Mouse (Mus musculus) embryonic facial prominence, embryonic 10.5 days (tissue): ENCODE measurements around the gene Lrig2. TPM values are rescaled to one million over a fixed set of nuclear protein-coding genes. Genes with fewer than 3 reads are reported as not detected.

Source experiments
- DNase-seq: peaks from one replicate; pipeline ENCODE4 v3.0.0-alpha.2; 2017; ENCODE audit warnings: low spot score
- H3K27ac ChIP-seq: fragments of 300-500 bp; sonication (generic); replicated peaks from 2 replicates; pipeline ENCODE4 v1.5.1; 2016; ENCODE audit warnings: mild to moderate bottlenecking
- H3K27me3 ChIP-seq: fragments of 300-500 bp; sonication (generic); replicated peaks from 2 replicates; pipeline ENCODE4 v1.6.1; 2016; ENCODE audit warnings: low read depth, mild to moderate bottlenecking; ENCODE audit not compliant: poor library complexity, severe bottlenecking
- H3K36me3 ChIP-seq: fragments of 300-500 bp; sonication (generic); replicated peaks from 2 replicates; pipeline ENCODE4 v1.6.1; 2016; ENCODE audit warnings: mild to moderate bottlenecking, moderate library complexity
- H3K4me1 ChIP-seq: fragments of 300-500 bp; sonication (generic); 2 replicates; pipeline ENCODE4 v1.6.1; 2016
- H3K4me3 ChIP-seq: fragments of 300-500 bp; sonication (generic); 2 replicates; pipeline ENCODE4 v1.5.1; 2016; ENCODE audit warnings: mild to moderate bottlenecking, moderate library complexity
- H3K9me3 ChIP-seq: fragments of 300-500 bp; sonication (generic); 2 replicates; pipeline ENCODE4 v1.6.1; 2016; ENCODE audit warnings: mild to moderate bottlenecking
- WGBS: fragments of 180-500 bp; shearing (Covaris S2); methylation state at CpG from one replicate; pipeline ENCODE4 v1.1.7; 2016; 5-methylcytosine and 5-hydroxymethylcytosine counted together
- polyA plus RNA-seq: library from polyadenylated mRNA; unstranded; fragments of >200 nt; fragmentation: Nextera tagmentation; extraction: Ambion mirVana; gene quantifications from 2 replicates; pipeline ENCODE4 v1.2.1, GENCODE M21; 2016

The Lrig2 gene
- 19.1 and 19.6 TPM in 2 replicates for polyA plus RNA-seq

GRCm38 (mm10) chr3:104511538-104512423 lies at the start of gene Lrig2:
Lrig2 (minus strand) TSS chr3:104511918.
- Histone ChIP-seq H3K36me3 (peaks cover 3% of the 10 kb centered on the region; the same call in 1 of the 2 replicates), H3K4me3 (peak within 1 kb of the TSS; percentile 89), H3K9me3 (no peaks in the 10 kb centered on the region), H3K27me3 (no peaks in the 10 kb centered on the region), H3K4me1 (peaks cover 8% of the 10 kb centered on the region), H3K27ac (peak within 1 kb of the TSS; percentile 93)
- WGBS: under 1% methylated on average over 71 of the region's 71 CpGs
- peak; percentile 100 for DNase-seq

GRCm38 (mm10) chr3:104556624-104557023 lies 44.9 kb upstream of the Lrig2 start:
- Histone ChIP-seq H3K9me3 (no peaks in the 10 kb centered on the region), H3K27me3 (no peaks in the 10 kb centered on the region), H3K36me3 (no peaks in the 10 kb centered on the region), H3K4me3 (no peak overlapping the region), H3K4me1 (peaks cover 3% of the 10 kb centered on the region; the same call in 1 of the 2 replicates), H3K27ac (no peak overlapping the region)
- no peak for DNase-seq
- 82% methylated on average over 1 of the region's 1 CpGs for WGBS

DNA sequence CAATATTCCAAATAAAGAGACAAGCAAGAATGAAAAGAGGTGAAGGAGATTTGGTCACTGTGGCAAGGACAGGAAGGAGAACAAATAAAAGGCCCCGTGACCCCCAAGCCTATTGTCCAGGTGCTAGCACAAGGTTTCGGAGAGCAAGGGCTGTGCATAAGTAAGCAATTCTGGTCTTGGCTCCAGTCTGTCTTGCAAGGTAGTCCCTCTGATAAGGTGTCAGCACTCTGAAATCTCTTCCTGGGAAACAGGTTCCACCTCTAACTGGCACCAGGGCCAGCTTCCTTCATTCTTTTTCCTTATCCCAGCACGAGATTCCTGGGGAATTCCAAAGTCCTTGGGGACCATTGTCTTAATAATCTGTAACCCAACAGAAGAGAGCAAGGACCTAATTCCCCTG lies 38.9 kb upstream of the Lrig2 start:
- H3K4me3 ChIP-seq: no peak overlapping the region
- no peak for DNase-seq
- no peak overlapping the region for H3K27ac ChIP-seq
- 58% methylated on average over 3 of the region's 3 CpGs for WGBS
- H3K9me3 ChIP-seq: no peaks in the 10 kb centered on the region
- no peaks in the 10 kb centered on the region for H3K4me1 ChIP-seq
- no peaks in the 10 kb centered on the region for H3K36me3 ChIP-seq
- no peaks in the 10 kb centered on the region for H3K27me3 ChIP-seq

DNA sequence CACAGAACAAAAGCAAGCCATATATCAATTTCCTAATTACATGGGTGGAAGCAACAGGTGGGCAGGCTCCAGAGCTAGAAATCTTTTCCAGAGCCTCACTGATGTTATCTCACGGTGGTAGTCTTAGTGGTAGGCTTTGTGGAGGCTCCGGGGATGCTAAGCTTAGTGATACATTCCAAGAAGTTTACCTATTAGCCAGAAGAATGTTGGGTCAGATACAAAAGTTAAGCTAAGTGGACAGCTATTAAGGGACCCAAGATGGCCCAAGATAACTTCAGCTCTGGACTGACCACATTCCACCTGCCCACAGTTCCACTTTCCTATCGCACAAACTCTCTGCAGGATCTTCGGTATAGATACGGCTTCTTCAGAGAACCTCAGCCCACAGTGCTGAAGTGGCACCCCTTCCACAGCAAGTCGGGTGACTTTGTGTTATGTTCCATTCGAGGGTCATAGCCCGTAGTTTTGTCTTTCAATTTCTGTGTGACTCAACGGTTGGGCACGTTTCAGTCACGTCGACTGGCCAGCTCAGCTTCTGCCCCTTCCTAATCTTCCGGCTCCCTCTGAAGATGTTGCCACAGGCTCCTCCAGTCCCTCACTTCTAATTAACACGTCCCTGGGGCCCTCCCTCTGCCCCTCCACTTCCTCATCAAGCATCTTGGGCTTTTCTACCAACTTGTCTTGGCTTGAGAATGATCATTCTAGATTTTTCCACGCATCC lies 36.8 kb upstream of the Lrig2 start:
- H3K27ac ChIP-seq: no peak overlapping the region
- WGBS: 69% methylated on average over 15 of the region's 15 CpGs
- no peaks in the 10 kb centered on the region for H3K9me3 ChIP-seq
- no peak overlapping the region for H3K4me3 ChIP-seq
- H3K27me3 ChIP-seq: no peaks in the 10 kb centered on the region
- no peaks in the 10 kb centered on the region for H3K36me3 ChIP-seq
- no peaks in the 10 kb centered on the region for H3K4me1 ChIP-seq
- DNase-seq: no peak

- WGBS: 92% methylated on average over 3 of the region's 3 CpGs
- no peaks in the 10 kb centered on the region for H3K9me3 ChIP-seq
- DNase-seq: no peak
Observed at GRCm38 (mm10) chr3:104543825-104544224, 32.1 kb upstream of the Lrig2 start.

GRCm38 (mm10) chr3:104542065-104542429 lies 30.3 kb upstream of the Lrig2 start:
- Histone ChIP-seq H3K9me3 (no peaks in the 10 kb centered on the region), H3K27me3 (no peaks in the 10 kb centered on the region), H3K4me3 (peak overlapping the region; percentile 53), H3K36me3 (no peaks in the 10 kb centered on the region), H3K4me1 (peaks cover 20% of the 10 kb centered on the region), H3K27ac (peak overlapping the region; percentile 87)
- WGBS: 6% methylated on average over 2 of the region's 2 CpGs
- no peak for DNase-seq

More at GRCm38 (mm10) chr3:104543825-104544224, 32.1 kb upstream of the Lrig2 start:
- Histone ChIP-seq H3K4me3 (no peak overlapping the region), H3K36me3 (no peaks in the 10 kb centered on the region), H3K27ac (no peak overlapping the region), H3K4me1 (peaks cover 20% of the 10 kb centered on the region), H3K27me3 (no peaks in the 10 kb centered on the region)

- Histone ChIP-seq H3K36me3 (no peaks in the 10 kb centered on the region), H3K9me3 (no peaks in the 10 kb centered on the region), H3K4me3 (peak overlapping the region; percentile 53), H3K27ac (peak overlapping the region; percentile 87), H3K27me3 (no peaks in the 10 kb centered on the region), H3K4me1 (peaks cover 20% of the 10 kb centered on the region)
- DNase-seq: peak; percentile 82
- 8% methylated on average over 21 of the region's 21 CpGs for WGBS
Observed at GRCm38 (mm10) chr3:104541139-104542064, 29.7 kb upstream of the Lrig2 start.

- H3K27ac ChIP-seq: no peak overlapping the region
- H3K4me1 ChIP-seq: peaks cover 20% of the 10 kb centered on the region
- DNase-seq: no peak
- no peaks in the 10 kb centered on the region for H3K9me3 ChIP-seq
- no peak overlapping the region for H3K4me3 ChIP-seq
- WGBS: 67% methylated on average over 9 of the region's 9 CpGs
- H3K27me3 ChIP-seq: no peaks in the 10 kb centered on the region
- H3K36me3 ChIP-seq: no peaks in the 10 kb centered on the region
Observed at GRCm38 (mm10) chr3:104540480-104541138, 28.9 kb upstream of the Lrig2 start.

GRCm38 (mm10) chr3:104533223-104533622 lies 21.5 kb upstream of the Lrig2 start:
- 93% methylated on average over 1 of the region's 1 CpGs for WGBS
- no peak overlapping the region for H3K27ac ChIP-seq
- H3K27me3 ChIP-seq: no peaks in the 10 kb centered on the region

DNA sequence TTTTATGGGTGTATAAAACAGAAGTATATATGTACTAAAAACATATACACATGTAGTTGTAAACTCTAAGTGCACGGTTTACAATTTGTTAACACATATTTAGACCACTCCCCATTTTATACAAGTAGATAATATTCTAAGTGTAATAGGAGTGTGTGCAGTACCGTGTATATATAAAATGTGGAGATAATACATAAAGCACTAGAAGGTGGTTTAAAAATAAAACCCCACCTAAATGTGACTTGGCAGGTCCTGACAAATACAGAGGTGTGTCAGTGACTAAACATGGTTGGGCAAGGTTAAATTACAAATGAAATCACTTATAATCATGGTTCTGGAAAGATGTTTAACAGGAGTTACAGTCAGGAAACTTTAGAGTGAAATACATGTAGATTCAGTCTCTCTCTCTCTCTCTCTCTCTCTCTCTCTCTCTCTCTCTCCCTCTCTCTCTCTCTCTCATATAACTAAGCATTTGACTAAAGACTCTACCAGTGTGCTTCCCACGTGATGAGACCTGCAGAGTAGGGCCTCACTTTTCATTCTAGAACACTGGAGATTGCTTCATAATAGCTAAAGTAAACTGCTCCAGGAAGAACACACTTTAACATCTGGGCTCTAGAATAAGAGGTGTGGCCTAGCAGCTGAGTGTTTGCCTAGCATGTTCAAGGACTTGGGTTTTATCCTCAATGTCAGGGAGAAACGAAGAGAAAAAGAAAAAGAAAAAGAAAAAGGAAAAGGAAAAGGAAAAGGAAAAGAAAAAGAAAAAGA lies 14.6 kb upstream of the Lrig2 start:
- no peaks in the 10 kb centered on the region for H3K4me1 ChIP-seq
- H3K9me3 ChIP-seq: no peaks in the 10 kb centered on the region
- H3K4me3 ChIP-seq: no peak overlapping the region
- no peak overlapping the region for H3K27ac ChIP-seq
- no peak for DNase-seq
- H3K36me3 ChIP-seq: no peaks in the 10 kb centered on the region
- no peaks in the 10 kb centered on the region for H3K27me3 ChIP-seq
- 75% methylated on average over 4 of the region's 4 CpGs for WGBS

More at GRCm38 (mm10) chr3:104533223-104533622, 21.5 kb upstream of the Lrig2 start:
- H3K36me3 ChIP-seq: no peaks in the 10 kb centered on the region
- DNase-seq: no peak
- no peaks in the 10 kb centered on the region for H3K4me1 ChIP-seq
- H3K9me3 ChIP-seq: no peaks in the 10 kb centered on the region
- no peak overlapping the region for H3K4me3 ChIP-seq

DNA sequence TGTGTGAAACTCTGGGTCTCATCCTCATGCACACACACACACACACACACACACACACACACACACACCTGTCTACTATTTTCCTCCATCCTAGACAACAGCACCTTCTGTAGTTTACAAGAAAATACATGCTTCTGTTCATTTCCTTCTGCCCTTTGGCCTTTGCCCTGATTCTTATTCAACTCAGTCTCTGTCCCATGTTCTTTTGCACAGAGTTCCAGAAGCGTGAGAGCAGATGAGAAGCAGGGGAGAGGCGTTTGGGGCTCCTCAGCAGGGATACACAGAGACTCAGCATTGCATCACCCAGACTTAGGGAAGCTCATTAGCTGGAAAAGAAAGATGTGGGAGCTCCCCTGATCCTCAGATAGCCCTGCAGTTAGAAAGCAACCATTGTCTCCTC lies 13.8 kb upstream of the Lrig2 start:
- H3K4me1 ChIP-seq: no peaks in the 10 kb centered on the region
- WGBS: 41% methylated on average over 2 of the region's 2 CpGs

More for the DNA sequence above, 13.8 kb upstream of the Lrig2 start:
- no peak overlapping the region for H3K4me3 ChIP-seq
- H3K27ac ChIP-seq: no peak overlapping the region
- no peak for DNase-seq
- H3K27me3 ChIP-seq: no peaks in the 10 kb centered on the region
- no peaks in the 10 kb centered on the region for H3K36me3 ChIP-seq
- H3K9me3 ChIP-seq: no peaks in the 10 kb centered on the region
